Mouse (Mus musculus) kidney, adult 11 months (tissue): ENCODE measurements around the gene Hoxb5.

ENCODE experiments used
- DNase-seq: peaks from one replicate; pipeline ENCODE4 v3.0.0; 2022

Gene Hoxb5

DNA sequence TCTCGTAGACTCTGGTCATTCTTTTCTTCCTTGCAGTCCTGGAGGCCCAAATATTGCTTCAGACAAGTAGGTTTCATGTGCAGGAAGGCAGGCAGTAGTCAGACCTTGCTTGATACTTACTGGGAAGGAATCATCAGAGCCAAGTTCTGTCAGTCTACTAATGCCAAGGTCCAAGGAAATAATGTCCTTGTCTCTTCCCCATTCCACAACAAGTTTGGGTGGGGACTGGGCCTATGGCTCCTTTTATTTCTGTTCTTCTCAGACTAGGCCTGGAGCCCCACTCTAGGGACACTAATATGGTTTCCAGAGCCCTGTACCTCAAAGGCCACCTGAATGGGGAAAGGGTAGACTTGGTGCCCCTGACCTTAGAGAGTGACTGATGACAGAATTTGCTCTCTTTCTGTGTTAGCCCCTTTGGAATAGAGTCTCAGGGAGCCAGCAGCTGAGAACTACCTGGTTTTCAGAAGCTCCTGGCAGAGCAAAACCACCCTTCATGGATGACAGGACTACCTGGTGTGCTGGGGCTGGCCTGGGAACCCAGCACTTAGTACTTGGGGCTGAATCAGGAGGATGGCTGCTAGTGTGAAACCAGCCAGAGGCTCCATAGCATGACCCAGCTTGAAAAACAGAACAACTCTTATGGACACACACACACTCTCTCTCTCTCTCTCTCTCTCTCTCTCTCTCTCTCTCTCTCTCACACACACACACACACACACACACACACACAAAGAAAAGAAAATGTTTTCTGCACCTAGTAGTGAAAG lies 14.5 kb upstream of the Hoxb5 start:
- no peak for DNase-seq

DNA sequence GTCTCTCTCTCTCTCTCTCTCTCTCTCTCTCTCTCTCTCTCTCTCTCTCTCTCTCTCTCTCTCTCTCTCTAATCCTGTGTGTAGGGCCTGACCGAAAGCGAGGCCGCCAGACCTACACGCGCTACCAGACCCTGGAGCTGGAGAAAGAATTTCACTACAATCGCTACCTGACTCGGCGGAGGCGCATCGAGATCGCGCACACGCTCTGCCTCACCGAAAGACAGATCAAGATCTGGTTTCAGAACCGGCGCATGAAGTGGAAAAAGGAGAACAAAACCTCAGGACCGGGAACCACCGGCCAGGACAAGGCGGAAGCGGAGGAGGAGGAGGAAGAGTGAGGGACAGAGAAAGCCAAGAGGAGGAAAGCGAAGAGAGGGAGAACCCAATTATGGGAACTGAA lies 13.8 kb upstream of the Hoxb5 start:
- DNase-seq = no peak

DNA sequence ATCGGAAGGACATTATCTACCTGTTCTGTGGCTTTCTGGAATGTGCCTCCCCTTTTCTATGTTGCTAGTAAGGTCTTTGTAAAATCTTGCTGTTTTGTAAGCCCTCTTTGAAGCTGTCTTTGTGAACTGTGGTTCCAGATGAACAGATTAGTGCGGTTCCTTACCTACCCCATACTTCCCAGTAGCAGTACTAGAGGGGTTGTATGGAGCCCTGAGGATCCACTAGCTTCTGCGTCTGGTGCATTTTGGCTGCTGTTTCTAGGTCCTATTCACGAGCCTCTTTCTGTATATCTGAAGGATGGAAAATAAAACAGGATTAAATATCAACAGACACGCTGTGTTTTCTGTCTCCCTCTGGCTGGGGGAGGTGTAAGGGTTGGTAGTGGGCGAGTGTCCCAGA lies 13.3 kb upstream of the Hoxb5 start:
- DNase-seq = no peak

DNA sequence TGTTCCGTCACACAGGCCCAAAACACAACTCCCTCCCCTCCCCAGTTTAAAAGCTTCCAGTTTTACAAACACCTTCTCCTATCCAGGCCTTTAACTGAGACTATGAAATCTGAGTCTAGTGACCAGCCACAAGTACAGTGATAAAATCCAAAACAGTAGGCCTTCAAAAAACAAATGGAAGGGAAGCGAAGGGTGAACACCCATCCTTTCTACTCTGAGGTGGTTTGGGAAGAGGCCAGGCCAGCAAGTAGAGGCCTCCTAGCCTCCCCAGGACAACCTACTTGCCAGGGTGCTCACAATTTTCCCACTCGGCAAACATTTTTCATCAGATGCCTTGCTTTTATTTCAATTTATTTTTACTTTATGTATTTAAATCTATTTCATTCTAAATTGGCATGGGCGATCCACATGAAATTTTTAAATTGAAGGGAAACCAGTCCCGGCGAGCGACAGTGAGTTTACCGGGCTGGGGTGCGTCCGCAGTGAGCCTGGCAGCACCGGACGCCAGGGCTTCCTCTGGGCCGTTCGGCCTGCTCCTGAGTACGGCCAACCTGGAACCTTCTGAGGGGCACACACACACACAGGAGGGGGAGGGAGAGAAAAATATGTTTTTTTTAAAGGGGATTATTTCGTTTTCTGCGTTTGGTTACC lies 12.3 kb upstream of the Hoxb5 start:
- no peak for DNase-seq

DNA sequence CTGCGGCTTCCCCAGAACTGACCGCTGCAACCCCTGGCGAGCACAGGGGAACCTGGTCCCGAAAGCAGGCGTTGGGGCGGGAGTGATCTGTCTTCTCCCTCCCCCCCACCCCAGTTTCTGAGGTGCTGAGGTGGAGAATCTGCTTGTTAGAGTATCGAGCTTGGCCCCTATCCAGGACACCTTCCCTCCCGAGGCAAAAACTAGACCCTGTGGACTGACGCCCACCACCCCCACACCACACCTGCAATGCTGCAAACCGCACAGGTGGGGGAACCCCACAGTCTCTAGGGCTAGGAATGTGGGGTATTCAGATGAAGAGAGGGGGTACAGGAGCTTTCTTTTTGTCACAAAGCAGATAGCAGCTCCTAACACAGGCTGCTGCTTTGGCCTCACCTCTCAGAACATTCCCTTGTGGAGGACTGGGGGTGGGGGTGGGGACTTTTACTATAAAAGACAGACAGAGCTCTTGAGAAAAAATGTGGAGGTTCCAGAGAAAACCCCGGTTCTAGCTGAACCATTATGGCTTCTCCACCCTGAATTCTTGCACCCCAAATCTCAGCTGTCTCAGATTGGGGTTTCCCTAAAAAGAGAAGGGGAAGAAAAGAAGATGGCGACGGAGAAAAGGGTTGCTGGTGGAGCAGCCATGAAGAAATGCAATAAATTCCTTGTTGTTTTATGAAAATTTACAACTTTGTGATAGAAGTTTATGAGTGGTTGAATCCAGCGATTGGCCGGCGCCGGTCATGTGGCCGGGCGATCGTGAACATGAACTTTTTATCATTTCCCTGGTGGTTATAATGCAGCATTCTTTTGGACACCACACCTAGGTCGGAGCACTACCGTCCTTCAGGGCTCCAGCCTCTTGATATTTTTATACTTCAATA lies 11.2 kb upstream of the Hoxb5 start, which contains the start of gene Hoxb6:
Gene Hoxb6, plus strand, starts transcription at position 796 of the 884 bp plus-strand sequence.
- peak; percentile 85 for DNase-seq

DNA sequence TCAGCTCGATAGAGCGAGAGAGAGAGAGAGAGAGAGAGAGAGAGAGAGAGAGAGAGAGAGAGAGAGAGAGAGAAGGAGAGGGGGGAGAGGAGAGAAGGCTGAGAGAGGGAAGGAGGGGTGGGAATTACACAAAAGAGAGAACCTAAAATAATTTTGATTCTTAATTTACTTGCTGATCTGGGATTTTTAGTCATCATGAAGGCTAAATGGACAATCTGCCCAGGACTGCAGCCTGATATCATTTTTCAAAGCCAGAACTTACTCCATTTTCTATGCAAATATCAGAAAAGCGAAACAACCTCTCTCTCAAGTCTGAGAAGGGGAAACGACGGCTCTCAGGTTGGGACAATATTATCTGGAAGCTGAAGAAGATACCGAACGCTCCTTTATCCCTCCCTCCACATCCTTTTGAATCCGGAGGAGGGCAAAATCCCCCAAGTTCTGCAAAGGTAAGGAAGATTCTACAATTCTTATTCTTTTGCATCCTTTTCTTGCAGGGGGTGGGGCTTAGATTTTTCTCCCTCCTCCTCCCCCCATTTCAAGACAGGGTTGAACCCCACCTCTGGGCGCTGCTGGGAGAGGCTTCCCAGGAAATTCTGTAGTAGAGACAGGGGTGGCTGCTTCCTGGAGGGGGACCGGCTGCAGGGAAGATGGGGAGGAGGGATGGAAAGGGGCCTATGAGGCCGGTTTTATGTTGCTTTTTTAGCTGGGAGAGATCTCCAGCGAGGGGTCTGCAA lies 10.4 kb upstream of the Hoxb5 start:
- DNase-seq = peak; percentile 48

DNA sequence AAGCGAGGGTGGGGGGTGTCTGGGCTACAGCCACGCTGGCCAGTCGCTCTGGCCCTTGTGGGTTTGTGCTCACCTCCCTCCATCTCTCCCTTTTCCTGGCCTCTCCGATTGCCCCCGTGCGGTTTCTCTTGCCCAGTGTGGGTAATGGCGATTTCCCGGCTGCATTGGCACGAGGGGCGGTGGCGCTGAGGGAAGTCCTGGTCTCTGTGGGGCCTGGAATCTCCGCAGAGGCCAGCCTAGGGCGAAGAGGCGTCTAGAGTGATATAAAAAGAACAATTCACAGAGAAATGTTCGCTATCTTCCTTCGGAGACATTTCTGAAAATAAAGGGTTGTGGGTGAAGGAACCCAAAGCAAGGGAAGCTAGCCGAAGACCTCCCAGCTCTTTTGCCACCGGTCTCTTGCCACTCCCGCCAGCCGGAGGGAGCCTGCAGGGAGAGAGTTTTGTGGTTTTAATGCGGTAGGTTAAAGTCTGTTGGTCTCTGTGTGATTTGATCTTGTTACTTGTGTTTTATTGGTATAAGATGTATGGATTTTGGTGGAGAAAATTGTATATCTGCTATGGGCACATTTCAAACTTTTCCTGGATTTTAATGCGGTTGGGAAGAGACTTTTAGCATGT lies 9.7 kb upstream of the Hoxb5 start:
- peak; percentile 46 for DNase-seq

DNA sequence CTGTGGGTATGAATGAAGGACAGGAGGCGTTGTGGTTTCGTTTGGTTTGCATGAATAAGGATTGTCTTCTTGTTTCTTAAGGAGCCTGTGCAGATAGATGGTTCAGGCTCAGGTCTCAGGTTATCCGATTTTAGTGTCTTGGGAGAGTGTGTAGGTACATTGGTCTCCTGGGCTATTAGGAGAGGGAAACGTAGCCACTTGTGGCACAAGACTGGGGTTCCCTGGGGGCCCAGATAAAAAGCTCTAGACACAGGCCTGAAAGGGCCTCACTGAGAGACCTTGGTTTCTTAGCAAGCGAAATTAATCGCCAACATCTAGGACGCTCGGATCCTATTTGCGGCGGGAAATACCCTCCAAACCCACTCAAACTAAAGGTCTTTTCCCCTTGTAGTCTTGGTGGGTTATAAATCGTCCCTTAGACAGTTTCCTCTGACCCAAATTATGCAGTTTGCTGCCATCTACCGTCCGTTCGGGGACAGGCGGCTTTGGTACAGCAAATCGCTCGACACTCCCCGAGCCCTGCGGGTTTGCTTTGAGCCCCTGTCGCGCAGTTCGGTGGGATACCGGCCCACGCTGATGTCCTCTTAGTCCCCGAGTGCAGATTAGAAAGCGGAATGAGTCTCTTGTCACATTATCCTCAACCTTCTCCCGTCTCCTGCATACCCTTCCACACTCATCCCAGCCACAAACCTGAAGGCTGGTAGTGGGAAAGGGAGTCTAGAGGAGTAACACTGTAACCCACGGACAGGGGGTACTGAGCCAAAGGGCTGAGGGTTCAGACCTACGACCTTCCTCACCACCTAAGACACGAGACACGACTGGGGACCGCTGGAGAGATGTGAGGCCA lies 8.7 kb upstream of the Hoxb5 start:
- DNase-seq = peak; percentile 89

DNA sequence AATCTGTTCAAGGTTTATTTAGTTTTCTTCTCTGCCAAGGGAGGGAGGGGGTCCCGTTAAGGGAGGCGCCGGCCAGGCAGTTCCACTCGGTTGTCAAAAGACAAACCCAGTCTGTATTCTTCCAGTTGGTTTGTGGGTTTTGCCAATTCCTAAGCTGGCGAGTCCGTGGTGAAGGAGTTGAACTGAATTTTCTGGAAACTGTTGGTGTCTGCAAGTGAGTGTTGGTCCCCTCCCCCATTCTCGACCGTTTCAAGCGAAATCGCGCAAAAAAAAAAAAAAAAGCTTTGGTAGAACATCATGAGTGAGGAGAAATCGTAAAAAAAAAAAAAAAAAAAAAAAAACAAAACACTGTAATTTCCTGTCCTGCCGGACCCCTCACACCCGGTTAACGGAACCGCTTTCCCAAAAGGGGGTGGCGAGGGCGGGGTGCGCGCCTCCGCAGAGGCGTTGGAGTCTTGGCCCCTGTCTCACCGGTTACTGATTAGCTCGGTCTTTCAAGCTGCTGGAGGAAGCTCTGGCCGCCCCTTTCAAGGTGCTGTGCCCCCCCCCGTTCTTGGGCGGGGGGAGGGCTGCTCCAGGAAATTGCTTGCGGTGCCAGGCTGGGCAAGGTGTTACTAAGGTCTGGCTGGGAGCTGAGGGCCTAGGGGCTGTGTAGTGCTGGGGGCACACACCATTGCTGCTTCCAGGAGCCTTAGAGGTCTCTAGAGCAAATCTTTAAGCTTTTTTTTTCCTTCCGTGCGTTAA lies 7.9 kb upstream of the Hoxb5 start:
- peak; percentile 90 for DNase-seq

DNA sequence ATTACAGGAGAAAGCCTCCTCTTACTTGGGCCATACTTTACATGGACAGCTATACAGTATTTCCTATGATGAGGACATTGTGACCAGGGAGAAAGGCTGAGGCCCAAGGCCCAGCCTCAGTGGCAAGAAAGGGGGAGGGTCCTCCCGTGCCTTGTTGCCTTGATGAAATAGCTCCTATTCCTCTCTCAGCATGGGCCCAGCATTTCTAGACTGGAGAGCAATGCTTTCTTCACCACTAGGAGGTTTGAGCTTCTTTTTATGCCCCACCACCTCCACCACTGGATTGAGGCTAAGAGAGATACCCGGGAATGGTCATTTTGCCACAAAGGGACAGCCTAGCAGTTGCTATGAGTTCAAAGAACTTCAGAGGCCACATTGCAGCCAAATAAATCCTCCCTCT lies 6.1 kb upstream of the Hoxb5 start:
- DNase-seq = no peak

DNA sequence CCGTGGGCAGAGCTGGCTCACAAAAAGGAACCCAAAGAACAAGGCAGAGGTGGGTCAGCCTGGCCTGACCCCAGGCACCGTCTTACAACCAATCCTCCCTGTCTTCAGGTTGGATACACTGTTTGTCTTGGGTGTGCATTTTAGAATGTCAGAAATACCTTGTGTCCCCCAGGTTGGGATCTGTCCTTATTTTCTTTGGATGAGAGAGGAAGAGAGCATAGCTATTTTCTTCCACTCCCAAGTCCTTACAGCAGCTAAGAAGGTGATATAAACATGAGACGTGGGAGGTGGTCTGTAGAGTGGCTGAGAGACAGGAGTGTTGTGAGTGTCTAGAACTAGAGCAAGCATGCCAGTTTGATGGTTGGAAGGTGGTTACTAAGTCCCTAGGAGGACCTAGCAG lies 5.7 kb upstream of the Hoxb5 start:
- DNase-seq = no peak

DNA sequence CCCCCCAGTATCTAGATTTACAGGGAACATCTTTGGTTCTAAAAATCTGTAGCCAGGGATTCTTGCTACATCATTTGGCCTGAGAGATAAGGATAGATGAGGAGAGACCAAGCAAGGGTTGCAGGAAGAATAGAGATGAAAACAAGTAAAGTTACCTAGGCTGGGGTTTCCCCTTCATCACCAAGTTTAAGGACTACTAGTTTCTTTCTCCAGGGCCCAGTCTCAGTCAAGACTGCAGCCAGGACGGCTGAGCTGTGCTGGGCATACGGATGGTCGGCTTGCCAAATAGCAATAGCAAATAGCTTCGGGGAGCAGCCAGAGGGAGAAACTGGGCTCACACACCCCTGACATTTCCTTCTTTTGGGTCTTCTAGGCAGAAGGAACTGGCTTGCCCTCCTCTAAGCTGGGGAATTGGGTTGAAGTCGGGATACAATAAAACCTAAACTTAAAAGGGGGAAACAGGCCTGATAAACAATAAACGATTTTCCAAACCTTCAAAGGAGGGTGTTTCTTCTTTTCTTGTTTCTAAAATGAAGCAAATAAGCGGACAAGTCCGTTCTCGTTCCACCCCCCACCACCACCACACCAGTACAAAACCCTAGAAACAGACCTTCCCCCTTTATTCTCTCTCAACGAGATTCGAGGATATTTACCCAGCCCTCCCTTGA lies 5.0 kb upstream of the Hoxb5 start:
- DNase-seq = no peak

DNA sequence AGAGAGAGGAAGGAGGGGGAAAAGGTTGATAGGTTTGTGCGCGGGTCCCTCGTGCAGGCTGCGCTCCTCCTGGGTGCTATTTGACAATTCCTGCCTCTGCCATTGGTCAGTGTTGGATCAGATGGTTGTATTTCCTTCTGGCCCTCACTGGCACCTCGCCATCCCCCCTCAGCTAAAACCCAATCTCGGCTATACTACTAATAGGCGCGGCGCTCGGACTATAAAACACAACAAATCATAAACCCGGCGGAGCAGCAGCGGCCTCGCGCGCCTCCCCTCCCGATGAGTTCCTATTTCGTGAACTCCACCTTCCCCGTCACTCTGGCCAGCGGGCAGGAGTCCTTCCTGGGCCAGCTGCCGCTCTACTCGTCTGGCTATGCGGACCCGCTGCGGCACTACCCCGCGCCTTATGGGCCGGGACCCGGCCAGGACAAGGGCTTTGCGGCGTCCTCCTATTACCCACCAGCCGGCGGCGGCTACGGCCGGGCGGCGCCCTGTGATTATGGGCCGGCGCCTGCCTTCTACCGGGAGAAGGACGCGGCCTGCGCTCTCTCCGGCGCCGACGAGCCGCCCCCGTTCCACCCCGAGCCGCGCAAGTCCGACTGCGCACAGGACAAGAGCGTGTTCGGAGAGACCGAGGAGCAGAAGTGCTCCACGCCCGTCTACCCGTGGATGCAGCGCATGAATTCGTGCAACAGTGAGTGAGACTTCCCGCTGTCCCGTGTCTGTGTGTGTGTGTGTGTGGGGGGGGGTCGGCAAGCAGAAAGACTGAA lies 4.1 kb upstream of the Hoxb5 start:
- peak; percentile 94 for DNase-seq

DNA sequence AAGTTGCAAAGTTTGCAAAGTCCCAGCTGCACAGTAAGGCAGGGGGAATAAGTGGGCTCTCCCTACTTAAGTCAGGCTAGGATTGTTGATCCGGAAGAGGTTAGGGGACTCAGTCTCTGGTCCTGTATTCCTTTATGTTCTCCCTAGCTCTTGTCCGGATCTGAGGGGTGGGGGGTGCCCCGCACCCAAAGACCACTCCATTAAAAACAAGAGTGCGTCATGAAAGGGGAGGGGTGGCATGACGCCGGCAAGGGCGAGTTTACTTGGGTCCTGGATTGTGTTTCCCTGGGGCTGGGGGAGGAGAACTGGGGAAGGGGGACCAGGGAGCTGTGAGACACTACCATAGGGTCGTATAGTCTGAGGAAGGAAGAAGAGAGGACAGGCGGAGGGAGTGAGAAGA lies 3.4 kb upstream of the Hoxb5 start:
- no peak for DNase-seq

DNA sequence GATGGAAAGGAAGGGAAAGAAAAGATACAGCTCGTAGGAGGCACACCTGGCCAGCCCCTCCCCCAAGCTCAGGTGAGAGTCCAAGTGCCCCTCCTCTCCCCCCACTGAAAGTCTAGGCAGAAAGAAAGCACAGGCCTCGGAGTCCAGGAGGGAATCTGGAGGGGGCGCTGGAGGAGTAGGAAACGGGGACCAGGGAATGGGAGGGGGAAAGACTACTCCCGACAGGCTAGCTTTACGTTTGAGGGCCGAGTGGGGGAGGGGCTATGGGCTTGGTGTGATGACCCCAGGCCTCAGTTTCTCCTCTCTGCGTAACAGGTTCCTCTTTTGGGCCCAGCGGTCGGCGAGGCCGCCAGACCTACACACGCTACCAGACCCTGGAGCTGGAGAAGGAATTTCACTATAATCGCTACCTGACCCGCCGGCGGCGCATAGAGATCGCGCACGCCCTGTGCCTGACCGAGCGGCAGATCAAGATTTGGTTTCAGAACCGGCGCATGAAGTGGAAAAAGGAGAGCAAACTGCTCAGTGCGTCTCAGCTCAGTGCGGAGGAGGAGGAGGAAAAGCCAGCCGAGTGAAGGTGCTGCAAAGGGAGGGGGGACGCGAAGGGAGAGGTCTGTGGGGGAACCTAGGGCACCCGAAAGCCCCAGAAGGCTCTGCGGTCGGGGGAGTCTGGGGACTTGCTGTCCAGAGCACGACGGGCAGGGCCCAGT lies 2.6 kb upstream of the Hoxb5 start:
- peak; percentile 67 for DNase-seq

DNA sequence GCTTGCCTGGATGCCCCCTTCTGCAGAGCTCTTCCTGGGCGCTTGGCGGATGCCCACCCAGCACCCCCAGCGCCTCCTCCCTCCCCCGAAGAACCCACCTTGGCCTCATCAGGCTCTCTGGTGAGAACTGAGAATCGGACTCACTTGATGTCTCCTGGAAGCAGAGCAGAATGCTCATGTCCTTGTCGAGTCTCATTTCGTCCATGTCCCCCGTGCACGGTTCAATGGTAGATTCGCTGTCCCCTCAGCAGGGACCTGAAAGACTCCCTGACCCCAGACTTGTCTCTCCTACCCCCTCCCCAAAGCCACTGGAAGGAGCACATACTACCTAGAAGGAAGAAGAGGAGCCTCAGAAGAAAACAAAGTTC lies 2.1 kb upstream of the Hoxb5 start:
- DNase-seq = no peak

DNA sequence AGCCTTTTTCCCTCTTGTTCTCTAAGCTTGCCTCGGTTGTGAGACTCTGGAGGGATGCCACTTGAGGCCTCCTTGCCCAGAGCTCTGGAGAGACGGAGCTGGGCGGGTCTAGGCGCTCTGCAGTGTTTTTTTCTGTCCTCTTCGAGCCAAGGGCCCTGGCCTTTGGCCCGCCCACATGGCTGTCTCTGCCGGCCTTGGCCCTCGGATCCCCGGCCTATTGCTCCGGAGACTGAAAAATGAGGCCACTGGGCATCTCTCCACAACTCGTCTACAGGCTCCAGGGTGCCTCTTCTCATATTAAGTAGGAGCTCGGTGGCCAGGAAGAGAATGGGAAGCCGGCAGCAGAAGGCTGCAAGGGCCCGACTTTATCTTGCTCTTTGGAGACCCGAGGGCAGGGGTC lies 1.3 kb upstream of the Hoxb5 start:
- peak; percentile 92 for DNase-seq

DNA sequence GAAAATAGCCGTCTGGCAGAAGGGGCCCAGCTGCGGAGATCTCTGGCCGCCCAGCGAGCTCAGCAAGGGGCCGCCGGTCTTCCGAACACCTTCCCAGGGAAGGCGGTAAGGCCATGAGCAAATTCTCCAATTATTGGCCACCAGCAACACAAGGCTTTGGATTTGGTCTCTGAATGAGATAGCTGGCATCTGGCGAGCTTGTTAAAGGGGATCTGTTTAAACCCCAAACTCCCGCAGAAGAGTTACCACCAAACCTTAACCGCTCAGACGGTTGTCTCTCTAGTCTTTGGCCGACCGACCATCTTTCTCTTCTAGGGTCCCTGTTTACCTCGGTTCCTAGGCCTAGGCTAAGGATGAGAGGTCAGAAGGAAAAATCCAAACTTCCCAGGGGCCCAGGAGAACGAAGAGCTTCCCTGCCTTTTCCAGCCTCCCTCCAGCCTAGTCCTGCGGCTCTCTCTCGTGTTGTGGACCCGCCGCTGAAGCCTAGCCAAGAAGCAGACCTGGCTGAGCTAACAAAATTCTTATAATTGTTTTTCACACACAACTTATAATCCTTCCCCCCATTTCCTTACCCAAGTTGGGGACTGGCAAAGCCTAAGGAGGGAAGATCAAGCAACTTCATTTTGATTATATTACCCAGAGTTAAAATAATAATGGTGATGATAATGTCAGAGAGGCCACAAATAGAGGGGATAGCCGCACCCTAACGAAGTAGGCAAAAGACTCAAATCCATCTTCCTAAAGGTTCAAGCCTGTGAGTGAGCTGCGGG lies 570 bp upstream of the Hoxb5 start:
- no peak for DNase-seq
